Mouse (Mus musculus): Measurements from ENCODE around the gene Ltb4r2. TPM values are rescaled to one million over a fixed set of nuclear protein-coding genes. Genes with fewer than 3 reads are reported as not detected.

Gene Ltb4r2
- polyA plus RNA-seq, 1 experiment from 2014 or later = 0.65 TPM

DNA sequence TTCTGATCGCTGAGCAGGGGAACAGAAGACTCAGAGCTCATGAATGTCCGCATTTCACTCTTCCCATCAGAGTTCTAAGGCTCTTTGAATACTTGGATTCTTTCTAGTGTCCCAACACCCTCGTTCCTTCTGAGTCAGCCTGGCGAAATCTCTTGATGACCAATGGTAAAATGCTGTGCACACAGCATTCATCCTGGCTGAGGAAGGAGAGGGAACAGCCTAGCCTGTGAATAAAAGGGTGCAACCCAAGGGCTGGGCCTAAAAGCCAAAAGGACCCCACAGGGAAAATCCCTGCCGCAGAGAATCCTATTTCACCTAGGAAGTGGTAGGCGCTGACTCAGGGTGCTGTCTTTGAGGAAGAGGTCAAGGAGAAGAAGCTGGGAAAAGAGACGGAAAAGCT is 31.1 kb upstream of the Ltb4r2 start:
- H3K27ac ChIP-seq (ENCODE audit: low read depth) = no peak overlapping the region
- no peaks in the 10 kb centered on the region for H3K4me1 ChIP-seq (replicated peaks; ENCODE audit: control insufficient read depth, insufficient read depth, low read length)
- H3K36me3 ChIP-seq (ENCODE audit: control insufficient read depth, insufficient read depth, low read length) = no peaks in the 10 kb centered on the region
- H3K4me3 ChIP-seq (ENCODE audit: low read depth, low read length) = no peak overlapping the region
- no peaks in the 10 kb centered on the region for H3K9me3 ChIP-seq (ENCODE audit: control insufficient read depth, low read length)
- DNase-seq (ENCODE audit: low spot score) (no peak), ATAC-seq (replicated peaks; ENCODE audit: low FRiP score, low TSS enrichment, low read depth) (no peak)
- H3K9ac ChIP-seq (ENCODE audit: low read length) = no peak overlapping the region
- no peak overlapping the region for H3K4me2 ChIP-seq (ENCODE audit: low read length)
- no peaks in the 10 kb centered on the region for H3K27me3 ChIP-seq (replicated peaks; ENCODE audit: control insufficient read depth, insufficient read depth, low read length)
- WGBS = 83% methylated on average over 7 of the region's 7 CpGs

DNA sequence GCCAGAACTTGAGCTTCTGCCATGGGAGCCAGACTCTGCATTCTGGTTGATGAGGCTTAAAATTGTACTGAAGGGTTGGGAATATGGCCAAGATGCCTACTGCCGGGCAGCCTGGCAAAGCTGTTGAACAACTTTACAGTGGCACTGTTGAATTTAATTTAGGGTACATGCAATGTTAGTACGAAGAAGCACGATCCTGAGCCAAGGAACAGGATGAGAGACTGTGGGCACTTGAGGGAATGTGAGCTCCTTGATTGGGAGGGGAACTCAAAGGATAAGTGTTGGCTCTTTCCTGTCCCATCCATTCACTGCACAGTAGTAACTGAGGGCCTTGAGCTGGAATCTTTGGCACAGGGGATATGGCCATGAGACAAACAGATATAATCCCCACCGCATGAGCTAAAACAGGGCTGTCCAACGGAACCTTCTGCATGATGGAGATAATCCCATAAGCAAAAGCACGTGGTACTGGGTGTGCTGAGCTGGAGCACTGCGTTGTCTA is 30.6 kb upstream of the Ltb4r2 start:
- Histone ChIP-seq H3K27me3 (replicated peaks; ENCODE audit: control insufficient read depth, insufficient read depth, low read length) (no peaks in the 10 kb centered on the region), H3K27ac (ENCODE audit: low read depth) (no peak overlapping the region), H3K4me3 (ENCODE audit: low read depth, low read length) (no peak overlapping the region), H3K9ac (ENCODE audit: low read length) (no peak overlapping the region), H3K4me1 (replicated peaks; ENCODE audit: control insufficient read depth, insufficient read depth, low read length) (no peaks in the 10 kb centered on the region), H3K36me3 (ENCODE audit: control insufficient read depth, insufficient read depth, low read length) (no peaks in the 10 kb centered on the region), H3K9me3 (ENCODE audit: control insufficient read depth, low read length) (no peaks in the 10 kb centered on the region), H3K4me2 (ENCODE audit: low read length) (no peak overlapping the region)
- ATAC-seq (replicated peaks; ENCODE audit: low FRiP score, low TSS enrichment, low read depth) (no peak), DNase-seq (ENCODE audit: low spot score) (no peak)
- 83% methylated on average over 7 of the region's 7 CpGs for WGBS

GRCm38 (mm10) chr14:55733889-55734288 is 27.3 kb upstream of the Ltb4r2 start:
- Histone ChIP-seq H3K9me3 (ENCODE audit: control insufficient read depth, low read length) (no peaks in the 10 kb centered on the region), H3K9ac (ENCODE audit: low read length) (no peak overlapping the region), H3K4me2 (ENCODE audit: low read length) (no peak overlapping the region), H3K36me3 (ENCODE audit: control insufficient read depth, insufficient read depth, low read length) (peaks cover 9% of the 10 kb centered on the region), H3K4me3 (ENCODE audit: low read depth, low read length) (no peak overlapping the region), H3K27ac (ENCODE audit: low read depth) (no peak overlapping the region), H3K4me1 (replicated peaks; ENCODE audit: control insufficient read depth, insufficient read depth, low read length) (peaks cover 4% of the 10 kb centered on the region; the same call in 1 of the 2 replicates), H3K27me3 (replicated peaks; ENCODE audit: control insufficient read depth, insufficient read depth, low read length) (no peaks in the 10 kb centered on the region)
- 66% methylated on average over 10 of the region's 10 CpGs for WGBS
- ATAC-seq (replicated peaks; ENCODE audit: low FRiP score, low TSS enrichment, low read depth) = no peak
- DNase-seq (ENCODE audit: low spot score) = no peak

DNA sequence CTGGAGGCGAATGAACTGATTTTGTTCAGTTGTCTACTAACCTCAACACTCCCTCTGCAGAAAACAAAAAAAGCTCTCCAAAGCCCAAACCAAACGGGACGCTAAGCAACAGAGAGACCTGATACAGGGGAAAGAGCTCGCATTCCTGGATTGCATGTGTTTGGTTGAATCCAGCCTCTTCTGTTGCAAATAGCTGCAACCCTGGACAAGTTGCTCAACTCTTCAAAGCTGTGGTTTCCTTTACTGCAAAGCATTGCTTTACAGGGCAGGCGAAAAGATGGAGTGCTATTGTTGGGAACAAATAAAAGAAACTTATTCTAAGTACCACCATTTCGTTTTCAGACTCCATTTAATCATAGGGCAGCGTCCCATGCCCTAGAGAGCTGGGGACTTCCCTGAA is 26.4 kb upstream of the Ltb4r2 start:
- Histone ChIP-seq H3K4me2 (ENCODE audit: low read length) (0 out of 2 replicates have a peak overlapping the region, but pooled peaks have one; percentile 20), H3K4me3 (ENCODE audit: low read depth, low read length) (no peak overlapping the region), H3K9ac (ENCODE audit: low read length) (no peak overlapping the region), H3K27ac (ENCODE audit: low read depth) (no peak overlapping the region; the same call in 1 of the 2 replicates), H3K27me3 (replicated peaks; ENCODE audit: control insufficient read depth, insufficient read depth, low read length) (no peaks in the 10 kb centered on the region), H3K4me1 (replicated peaks; ENCODE audit: control insufficient read depth, insufficient read depth, low read length) (peaks cover 4% of the 10 kb centered on the region; the same call in 1 of the 2 replicates), H3K9me3 (ENCODE audit: control insufficient read depth, low read length) (no peaks in the 10 kb centered on the region), H3K36me3 (ENCODE audit: control insufficient read depth, insufficient read depth, low read length) (peaks cover 19% of the 10 kb centered on the region)
- ATAC-seq (replicated peaks; ENCODE audit: low FRiP score, low TSS enrichment, low read depth) (no peak), DNase-seq (ENCODE audit: low spot score) (no peak)
- 60% methylated on average over 7 of the region's 7 CpGs for WGBS

DNA sequence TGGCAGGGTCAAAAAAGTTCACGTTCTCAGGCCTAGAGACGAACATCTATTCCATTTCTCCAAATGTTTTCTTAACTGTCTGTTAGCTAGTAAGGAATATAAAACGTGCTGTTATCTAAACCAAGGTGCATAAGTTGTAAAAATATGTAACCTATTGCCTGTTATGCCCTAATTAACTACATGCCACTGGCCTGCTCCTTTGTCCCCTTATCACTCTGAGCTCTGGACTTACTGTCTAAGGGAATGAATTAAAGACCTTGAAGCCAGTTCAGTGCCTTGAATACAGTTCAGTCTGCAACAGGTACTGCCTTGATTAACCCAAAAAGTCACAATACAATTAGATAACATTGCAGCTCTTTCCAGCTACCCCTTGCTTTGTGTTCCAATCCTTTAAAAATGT is 25.9 kb upstream of the Ltb4r2 start:
- Histone ChIP-seq H3K4me1 (replicated peaks; ENCODE audit: control insufficient read depth, insufficient read depth, low read length) (peaks cover 4% of the 10 kb centered on the region; the same call in 1 of the 2 replicates), H3K9ac (ENCODE audit: low read length) (no peak overlapping the region), H3K4me2 (ENCODE audit: low read length) (no peak overlapping the region), H3K27me3 (replicated peaks; ENCODE audit: control insufficient read depth, insufficient read depth, low read length) (no peaks in the 10 kb centered on the region), H3K27ac (ENCODE audit: low read depth) (peak overlapping the region; percentile 22), H3K9me3 (ENCODE audit: control insufficient read depth, low read length) (no peaks in the 10 kb centered on the region), H3K36me3 (ENCODE audit: control insufficient read depth, insufficient read depth, low read length) (peaks cover 23% of the 10 kb centered on the region), H3K4me3 (ENCODE audit: low read depth, low read length) (no peak overlapping the region)
- ATAC-seq (replicated peaks; ENCODE audit: low FRiP score, low TSS enrichment, low read depth) (peak; percentile 64; the same call in 1 of the 2 replicates), DNase-seq (ENCODE audit: low spot score) (no peak)
- WGBS = 37% methylated on average over 3 of the region's 3 CpGs

DNA sequence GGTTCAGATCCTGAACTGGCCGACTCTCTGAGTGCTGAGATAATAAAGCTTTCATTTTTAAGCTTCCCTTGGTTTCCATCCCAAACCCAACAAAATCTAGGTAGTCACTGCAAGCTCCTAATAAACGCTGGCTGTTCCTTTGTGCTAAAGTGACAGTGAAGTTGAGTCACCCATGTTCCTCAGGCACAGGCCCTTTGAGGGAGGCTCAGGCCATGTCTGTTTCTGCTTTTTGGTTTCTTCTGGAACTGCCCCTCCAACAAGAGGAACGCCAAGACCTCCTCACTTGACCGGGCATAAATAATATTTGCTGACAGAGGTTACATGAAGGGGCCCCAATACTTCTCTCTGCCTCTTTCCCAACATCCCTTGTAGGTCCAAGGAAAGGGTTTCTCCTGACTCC is 25.5 kb upstream of the Ltb4r2 start:
- WGBS = 73% methylated on average over 4 of the region's 4 CpGs
- ATAC-seq (replicated peaks; ENCODE audit: low FRiP score, low TSS enrichment, low read depth) (no peak), DNase-seq (ENCODE audit: low spot score) (no peak)
- no peaks in the 10 kb centered on the region for H3K27me3 ChIP-seq (replicated peaks; ENCODE audit: control insufficient read depth, insufficient read depth, low read length)
- peaks cover 4% of the 10 kb centered on the region; the same call in 1 of the 2 replicates for H3K4me1 ChIP-seq (replicated peaks; ENCODE audit: control insufficient read depth, insufficient read depth, low read length)
- H3K36me3 ChIP-seq (ENCODE audit: control insufficient read depth, insufficient read depth, low read length) = peaks cover 27% of the 10 kb centered on the region
- no peaks in the 10 kb centered on the region for H3K9me3 ChIP-seq (ENCODE audit: control insufficient read depth, low read length)
- H3K4me3 ChIP-seq (ENCODE audit: low read depth, low read length) = no peak overlapping the region
- H3K4me2 ChIP-seq (ENCODE audit: low read length) = no peak overlapping the region
- H3K9ac ChIP-seq (ENCODE audit: low read length) = no peak overlapping the region
- H3K27ac ChIP-seq (ENCODE audit: low read depth) = peak overlapping the region; percentile 22

- Histone ChIP-seq H3K9me3 (ENCODE audit: control insufficient read depth, low read length) (no peaks in the 10 kb centered on the region), H3K9ac (ENCODE audit: low read length) (no peak overlapping the region), H3K27ac (ENCODE audit: low read depth) (no peak overlapping the region), H3K4me3 (ENCODE audit: low read depth, low read length) (no peak overlapping the region), H3K4me2 (ENCODE audit: low read length) (no peak overlapping the region), H3K27me3 (replicated peaks; ENCODE audit: control insufficient read depth, insufficient read depth, low read length) (no peaks in the 10 kb centered on the region), H3K36me3 (ENCODE audit: control insufficient read depth, insufficient read depth, low read length) (peaks cover 39% of the 10 kb centered on the region), H3K4me1 (replicated peaks; ENCODE audit: control insufficient read depth, insufficient read depth, low read length) (peaks cover 4% of the 10 kb centered on the region; the same call in 1 of the 2 replicates)
- DNase-seq (ENCODE audit: low spot score) (no peak), ATAC-seq (replicated peaks; ENCODE audit: low FRiP score, low TSS enrichment, low read depth) (no peak)
- WGBS = 80% methylated on average over 9 of the region's 9 CpGs
Observed at GRCm38 (mm10) chr14:55737086-55737687, 24.0 kb upstream of the Ltb4r2 start.

- Histone ChIP-seq H3K9me3 (ENCODE audit: control insufficient read depth, low read length) (no peaks in the 10 kb centered on the region), H3K9ac (ENCODE audit: low read length) (no peak overlapping the region), H3K4me1 (replicated peaks; ENCODE audit: control insufficient read depth, insufficient read depth, low read length) (peaks cover 27% of the 10 kb centered on the region), H3K4me2 (ENCODE audit: low read length) (peak overlapping the region; percentile 21; the same call in 1 of the 2 replicates), H3K36me3 (ENCODE audit: control insufficient read depth, insufficient read depth, low read length) (peaks cover 54% of the 10 kb centered on the region), H3K27ac (ENCODE audit: low read depth) (no peak overlapping the region), H3K27me3 (replicated peaks; ENCODE audit: control insufficient read depth, insufficient read depth, low read length) (no peaks in the 10 kb centered on the region), H3K4me3 (ENCODE audit: low read depth, low read length) (no peak overlapping the region; the same call in 1 of the 2 replicates)
- WGBS = 18% methylated on average over 10 of the region's 10 CpGs
- ATAC-seq (replicated peaks; ENCODE audit: low FRiP score, low TSS enrichment, low read depth) = peak; percentile 40
- peak; percentile 98 for DNase-seq (ENCODE audit: low spot score)
Observed at GRCm38 (mm10) chr14:55743711-55744110, 17.5 kb upstream of the Ltb4r2 start.

All from intestine, embryonic 14.5 days (tissue).